Mouse (Mus musculus): ENCODE measurements at regions not wholly inside any gene's neighbourhood (a gene's known extent, or its start where the extent isn't known, plus 50 kb on each side); places are given as distances from the start of the nearest gene placed in this dataset.
A peak's percentile ranks its signal among the peaks of the same experiment; 100 is the strongest.

DNA sequence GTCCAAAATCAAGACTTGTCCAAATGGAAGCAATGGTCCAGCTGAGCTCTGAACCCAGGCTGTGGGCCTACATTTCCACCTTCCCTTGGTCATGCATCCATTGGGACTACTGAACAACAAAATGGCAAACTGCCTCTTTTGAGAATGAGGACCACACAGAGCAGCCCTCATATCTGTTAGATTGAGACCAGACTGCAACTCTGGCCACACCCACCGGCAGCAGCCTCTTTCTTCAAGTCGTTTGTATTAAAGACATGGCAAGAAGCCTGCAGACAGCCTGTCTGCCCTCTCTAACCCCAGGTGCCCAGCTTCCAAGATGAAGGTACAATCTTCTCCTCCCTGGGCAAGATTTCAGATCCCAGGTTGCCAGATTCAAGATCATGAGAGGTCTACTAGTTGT is 51.8 kb upstream of the St6galnac3 start:
- ATAC-seq (ENCODE audit: low TSS enrichment): no peak

DNA sequence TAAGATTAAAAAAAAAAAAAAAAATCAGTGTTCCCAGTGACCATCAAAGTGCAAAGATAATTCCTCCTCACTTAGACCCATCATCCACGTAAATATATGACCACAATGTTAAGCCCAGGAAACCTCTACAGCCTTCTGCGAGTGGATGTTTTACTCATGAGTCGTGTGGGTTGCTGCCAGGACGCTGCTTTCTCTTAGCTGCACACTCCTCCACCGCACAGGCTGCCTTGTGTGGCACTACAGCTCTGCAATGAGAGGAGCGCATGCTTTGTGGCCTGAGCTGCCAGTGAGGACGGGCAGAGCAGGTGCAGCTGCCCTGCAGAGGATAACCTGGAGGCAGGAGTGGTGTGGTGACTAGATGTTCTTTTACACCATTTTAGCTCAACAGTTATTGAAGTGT is 53.4 kb upstream of the St6galnac3 start:
- peak; percentile 73 for ATAC-seq (ENCODE audit: low TSS enrichment)

DNA sequence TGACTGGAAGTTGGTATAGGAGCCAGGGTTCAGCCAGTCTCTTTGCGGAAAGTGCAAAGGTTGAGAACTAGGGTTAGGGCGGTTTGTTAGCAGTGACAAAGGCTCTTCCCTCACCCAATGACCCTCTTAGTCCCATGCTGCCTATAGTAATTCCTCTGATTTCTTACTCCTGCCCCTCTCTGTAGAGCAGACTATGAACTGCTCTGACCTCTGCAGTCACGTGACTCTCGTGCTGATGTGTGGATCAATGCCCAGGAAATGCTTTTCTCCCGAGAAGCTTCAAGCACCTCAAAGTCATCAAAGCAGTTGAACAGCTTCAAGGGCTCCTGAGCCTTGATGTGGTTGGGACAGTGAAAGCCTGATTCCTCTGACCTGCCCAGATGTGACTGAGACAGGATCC is 57.5 kb upstream of the St6galnac3 start:
- ATAC-seq (ENCODE audit: low TSS enrichment): no peak

DNA sequence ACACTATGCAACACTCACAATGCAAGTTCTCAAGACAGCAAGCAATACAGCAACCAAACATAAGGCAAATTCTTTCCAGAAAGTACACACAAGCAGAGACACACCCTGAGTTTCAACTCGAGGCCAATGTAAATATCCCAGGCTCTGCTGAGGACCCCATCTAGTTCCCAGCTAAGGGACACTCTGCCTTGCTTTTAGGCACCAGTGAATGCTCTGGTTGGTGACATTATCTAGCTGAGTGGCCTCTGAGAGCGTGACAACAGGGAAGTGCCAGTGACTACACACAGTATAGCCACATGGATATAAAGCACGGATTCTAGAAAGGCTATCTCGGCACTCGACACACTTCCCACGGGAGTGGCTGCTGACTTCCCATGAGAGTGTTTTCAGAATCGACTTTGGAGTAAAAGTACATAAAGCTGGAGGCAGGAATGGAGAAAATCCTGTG is 58.3 kb upstream of the St6galnac3 start:
- no peak for ATAC-seq (ENCODE audit: low TSS enrichment)

DNA sequence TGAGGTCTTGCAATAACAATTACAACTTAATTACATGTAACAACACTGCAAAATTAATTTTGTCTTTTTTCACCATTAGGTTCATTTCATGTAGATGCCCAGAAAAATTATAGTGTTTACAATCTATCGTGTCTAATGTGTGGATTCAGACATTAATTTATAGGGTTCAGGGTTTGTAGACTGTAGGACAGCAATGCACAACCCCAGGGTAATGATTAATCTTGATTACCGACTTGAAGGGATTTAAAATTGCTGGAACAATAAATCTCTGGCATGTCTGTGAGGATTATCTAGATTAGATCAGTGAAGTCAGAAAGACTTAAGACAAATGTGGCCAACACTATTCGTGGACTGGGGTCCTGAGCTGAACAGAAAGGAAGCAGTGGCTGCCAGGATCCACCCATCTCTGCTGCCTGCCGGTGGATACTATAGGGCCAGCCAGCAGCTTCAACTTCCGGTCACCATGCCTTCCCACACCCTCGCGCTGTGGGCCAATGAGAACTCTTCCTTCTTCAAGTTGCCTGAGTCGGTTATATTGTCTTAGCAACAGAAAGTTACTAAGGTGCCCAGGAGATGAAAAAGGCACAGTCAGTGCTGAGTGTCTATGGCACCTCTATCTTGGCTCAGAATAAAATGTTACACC is 59.1 kb upstream of the St6galnac3 start:
- no peak for ATAC-seq (ENCODE audit: low TSS enrichment)

DNA sequence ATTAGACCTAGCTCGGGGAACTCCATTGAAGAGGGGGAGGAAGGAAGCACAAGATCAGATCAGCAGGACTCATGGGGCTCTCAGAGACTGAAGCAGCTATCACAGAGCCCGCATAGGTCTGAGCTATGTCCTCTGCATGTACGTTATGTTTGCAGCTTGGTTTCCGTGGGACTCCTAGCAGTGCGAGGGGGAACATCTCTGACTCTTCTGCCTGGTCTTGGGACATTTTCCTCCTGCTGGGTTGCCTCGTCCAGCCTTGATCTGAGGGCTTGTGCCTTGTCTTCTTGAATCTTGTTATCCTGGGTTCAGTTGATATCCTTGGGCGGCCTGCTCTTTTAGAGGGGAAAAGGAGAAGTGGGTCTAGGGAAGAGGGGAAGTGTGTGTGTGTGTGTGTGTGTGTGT is 53.6 kb upstream of the Asb17 start:
- no peak for ATAC-seq (ENCODE audit: low TSS enrichment)

DNA sequence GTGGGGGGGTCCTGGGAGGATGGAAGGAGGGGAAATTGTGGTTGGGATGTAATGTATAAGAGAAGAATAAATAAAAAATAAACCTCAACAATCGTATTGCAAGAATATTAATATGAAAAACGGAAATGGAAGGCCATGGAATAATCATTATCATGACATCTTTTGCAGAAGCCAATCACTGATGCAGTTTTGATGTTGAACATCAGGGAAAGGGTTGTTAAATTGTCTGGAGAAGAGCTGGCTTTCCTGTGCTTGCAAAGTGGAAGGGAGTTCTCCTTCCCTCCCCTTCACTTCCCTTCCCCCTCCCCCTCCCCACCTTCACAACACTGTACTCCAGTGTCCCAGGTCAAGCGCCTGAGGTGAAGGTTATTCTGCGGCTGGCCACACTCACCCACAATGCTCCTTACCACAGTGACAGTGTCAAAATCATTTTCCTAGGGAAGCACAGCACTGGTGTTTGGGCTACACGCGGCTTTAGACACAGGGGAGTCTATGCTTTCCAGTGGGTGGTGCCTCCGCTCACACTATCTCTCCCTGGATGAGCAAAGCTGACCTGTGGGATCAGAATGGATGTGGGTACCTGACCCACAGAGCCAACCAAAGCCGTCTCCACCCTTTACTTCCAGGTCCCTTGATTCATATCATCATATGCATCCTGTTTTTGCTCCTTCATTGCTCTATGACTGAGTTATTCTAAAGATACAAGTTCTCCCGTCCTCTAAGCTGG is 53.0 kb upstream of the Asb17 start:
- ATAC-seq (ENCODE audit: low TSS enrichment): no peak

DNA sequence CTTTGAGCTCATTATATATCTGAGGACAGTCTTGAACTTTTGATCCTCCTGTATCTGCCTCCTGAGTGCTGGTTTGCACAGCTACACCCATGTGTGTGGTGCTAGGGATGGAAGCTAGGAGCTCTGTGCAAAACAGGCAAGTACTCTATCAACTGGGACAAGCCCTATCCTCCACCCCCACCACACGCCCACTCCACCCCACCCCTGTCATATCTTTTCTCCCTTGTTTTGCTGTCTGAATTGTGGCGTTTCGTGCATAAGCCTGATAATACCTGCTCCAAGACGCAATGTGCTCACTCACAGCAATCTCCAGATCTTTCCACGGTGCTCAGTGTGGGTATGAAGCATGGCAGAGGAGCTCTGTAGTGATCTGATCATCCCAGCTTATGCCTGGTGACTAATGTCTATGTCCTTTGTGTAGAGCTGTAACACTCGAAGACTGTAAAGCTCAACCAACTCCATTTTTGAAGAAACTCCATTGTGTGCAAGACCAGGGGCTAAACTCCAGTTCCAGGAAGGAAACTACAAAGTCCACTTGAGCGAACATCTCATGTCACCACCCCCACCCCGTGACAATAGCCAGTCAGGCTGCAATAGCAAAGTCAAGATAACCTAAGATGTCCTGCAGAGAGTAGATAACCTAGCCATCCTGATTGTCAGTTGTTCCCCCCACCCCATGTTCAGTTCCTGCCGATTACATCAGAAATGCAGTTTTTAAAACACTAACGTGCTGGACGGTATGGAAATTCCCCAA is 52.2 kb upstream of the Asb17 start:
- ATAC-seq (ENCODE audit: low TSS enrichment): no peak; the same call in 1 of the 2 replicates

DNA sequence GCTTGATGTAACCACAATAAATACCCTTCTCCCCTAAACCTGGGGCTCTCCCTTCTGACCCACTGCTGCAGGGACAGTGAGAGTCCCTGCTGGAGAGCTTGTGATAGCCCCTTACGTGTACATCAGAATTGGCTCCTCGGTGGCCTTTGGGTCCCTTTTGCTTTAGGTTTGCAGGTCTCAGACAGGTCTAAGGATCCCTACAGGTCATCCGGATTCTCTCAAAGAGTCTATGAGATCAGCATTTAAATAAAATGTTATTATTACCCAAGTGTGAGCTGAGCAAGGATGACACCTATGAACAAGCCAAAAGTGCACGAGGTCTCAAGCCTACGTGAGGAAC is 51.7 kb upstream of the Asb17 start:
- ATAC-seq (ENCODE audit: low TSS enrichment): no peak
